Mouse (Mus musculus): ENCODE measurements around the gene Traf3ip3. TPM values are rescaled to one million over a fixed set of nuclear protein-coding genes. Genes with fewer than 3 reads are reported as not detected.

The Traf3ip3 gene
- total and polyA plus RNA-seq, 3 experiments: 60.9 to 72.9 (median 68.8) TPM

DNA sequence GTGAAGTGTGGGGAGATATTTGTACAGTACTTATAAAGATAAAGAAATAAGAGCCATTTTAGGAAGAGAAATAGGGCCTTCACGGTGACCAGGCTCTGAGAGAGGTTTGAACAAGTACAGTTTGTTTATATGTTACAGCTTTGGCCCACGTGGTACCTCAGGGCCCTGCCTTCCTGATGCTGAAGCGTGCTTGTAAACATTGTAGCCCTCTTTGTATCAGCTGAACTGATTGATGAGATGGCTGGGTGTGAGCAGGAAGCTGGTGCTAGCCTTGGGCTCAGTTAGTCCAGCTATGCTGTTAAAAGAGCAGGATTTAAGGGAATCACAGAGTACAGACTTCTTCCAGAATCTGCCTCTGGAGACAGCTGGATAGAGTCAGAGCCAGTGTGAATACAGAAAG, 42.3 kb downstream of the Traf3ip3 start:
- in situ Hi-C loops (cut with MboI; ENCODE audit: low pct_ligation_motif_present, low pct_unique_long_range_greater_than_20kb, low sequenced_read_pairs): no loop called here

DNA sequence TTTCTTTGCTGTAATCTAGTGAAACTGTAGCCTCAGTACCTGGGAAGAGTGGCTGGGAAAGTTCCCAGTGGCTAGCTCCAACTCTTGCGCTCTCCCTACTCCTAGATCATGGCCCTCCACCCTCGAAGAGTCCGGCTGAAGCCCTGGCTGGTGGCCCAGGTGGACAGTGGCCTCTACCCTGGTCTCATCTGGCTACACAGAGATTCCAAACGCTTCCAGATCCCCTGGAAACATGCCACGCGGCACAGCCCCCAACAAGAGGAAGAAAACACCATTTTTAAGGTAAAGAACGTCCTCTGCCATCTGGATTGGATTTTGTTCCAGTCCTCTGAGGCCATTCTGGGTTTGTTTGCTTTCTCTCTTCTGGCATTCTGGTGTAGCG, 44.4 kb downstream of the Traf3ip3 start:
- H3K4me3 ChIP-seq (replicated peaks in 1 of 3; ENCODE audit: low read depth in 2 of 3, low read length in 2 of 3, poor library complexity in 1 of 3): no peak overlapping the region
- H3K36me3 ChIP-seq (replicated peaks in 1 of 2; ENCODE audit: control insufficient read depth in 1 of 2, insufficient read depth in 1 of 2, low read length in 1 of 2): no peaks in the 10 kb centered on the region
- H3K4me2 ChIP-seq (ENCODE audit: insufficient read depth, low read depth, poor library complexity, severe bottlenecking): no peak overlapping the region
- peaks cover 21 to 33% of the 10 kb centered on the region in 2 experiments; a peak in 3 of 4 replicates for H3K4me1 ChIP-seq (ENCODE audit: control insufficient read depth in 1 of 2, insufficient read depth in 2 of 2)
- no peak overlapping the region for H3K9ac ChIP-seq (ENCODE audit: insufficient read depth, low read depth)
- in situ Hi-C loops (cut with MboI; ENCODE audit: low pct_ligation_motif_present, low pct_unique_long_range_greater_than_20kb, low sequenced_read_pairs) (no loop called here), dilution Hi-C loops (cut with MboI; ENCODE audit: extremely low pct_ligation_motif_present, extremely low pct_unique_long_range_greater_than_20kb, low sequenced_read_pairs) (no loop called here)
- no peaks in the 10 kb centered on the region for H3K9me3 ChIP-seq (replicated peaks; ENCODE audit: low read length)
- no peak overlapping the region for H3K27ac ChIP-seq (ENCODE audit: insufficient read depth, low read depth)
- H3K79me2 ChIP-seq (replicated peaks; ENCODE audit: control insufficient read depth, extremely low read depth, insufficient read depth, poor library complexity, severe bottlenecking): no peaks in the 10 kb centered on the region
- no peak for DNase-seq (ENCODE audit: extremely low read depth)
- peaks cover 2% of the 10 kb centered on the region for H3K27me3 ChIP-seq (replicated peaks)
- no peak for TF ChIP-seq MYC (IDR thresholded peaks at IDR 0.05; ENCODE audit: low read depth, low read length)
- no peak for TF ChIP-seq ETS1 (conservative IDR thresholded peaks at IDR 0.05; ENCODE audit: low read depth, low read length)
- TF ChIP-seq RAD21 (IDR thresholded peaks at IDR 0.05; ENCODE audit: low read depth, low read length): no peak

More for the DNA sequence above, 42.3 kb downstream of the Traf3ip3 start:
- Histone ChIP-seq H3K9me3 (replicated peaks; ENCODE audit: low read length) (no peaks in the 10 kb centered on the region), H3K36me3 (replicated peaks in 1 of 2; ENCODE audit: control insufficient read depth in 1 of 2, insufficient read depth in 1 of 2, low read length in 1 of 2) (no peaks in the 10 kb centered on the region), H3K79me2 (replicated peaks; ENCODE audit: control insufficient read depth, extremely low read depth, insufficient read depth, poor library complexity, severe bottlenecking) (no peaks in the 10 kb centered on the region), H3K27me3 (replicated peaks) (peaks cover 2% of the 10 kb centered on the region), H3K9ac (ENCODE audit: insufficient read depth, low read depth) (no peak overlapping the region), H3K4me2 (ENCODE audit: insufficient read depth, low read depth, poor library complexity, severe bottlenecking) (no peak overlapping the region), H3K4me1 (ENCODE audit: control insufficient read depth in 1 of 2, insufficient read depth in 2 of 2) (peaks cover 17 to 33% of the 10 kb centered on the region in 2 experiments), H3K27ac (ENCODE audit: insufficient read depth, low read depth) (no peak overlapping the region), H3K4me3 (replicated peaks in 1 of 3; ENCODE audit: low read depth in 2 of 3, low read length in 2 of 3, poor library complexity in 1 of 3) (no peak overlapping the region)
- no peak for TF ChIP-seq ETS1 (conservative IDR thresholded peaks at IDR 0.05; ENCODE audit: low read depth, low read length)
- TF ChIP-seq BHLHE40 (IDR thresholded peaks at IDR 0.05; ENCODE audit: low read depth, low read length): no peak
- TF ChIP-seq USF2 (conservative IDR thresholded peaks at IDR 0.05; ENCODE audit: low read depth, low read length): no peak
- TF ChIP-seq ZMIZ1 (IDR thresholded peaks at IDR 0.05; ENCODE audit: low read depth, low read length): no peak
- TF ChIP-seq NRF1 (IDR thresholded peaks at IDR 0.05; ENCODE audit: low read depth, low read length): no peak
- TF ChIP-seq CHD2 (IDR thresholded peaks at IDR 0.05; ENCODE audit: low read length): no peak
- no peak for TF ChIP-seq IRF4 (IDR thresholded peaks at IDR 0.05; ENCODE audit: low read depth, low read length)
- TF ChIP-seq TCF12 (IDR thresholded peaks at IDR 0.05; ENCODE audit: low read depth, low read length): no peak
- no peak for TF ChIP-seq UBTF (IDR thresholded peaks at IDR 0.05; ENCODE audit: low read depth, low read length)
- no peak for TF ChIP-seq RCOR1 (conservative IDR thresholded peaks at IDR 0.05; ENCODE audit: low read depth, low read length)
- no peak for TF ChIP-seq MAFK (IDR thresholded peaks at IDR 0.05; ENCODE audit: insufficient replicate concordance, low read length)
- TF ChIP-seq SMC3 (IDR thresholded peaks at IDR 0.05; ENCODE audit: low read depth, low read length): no peak
- no peak for TF ChIP-seq ELF1 (IDR thresholded peaks at IDR 0.05; ENCODE audit: low read depth, low read length)
- no peak for TF ChIP-seq POLR2AphosphoS2 (IDR thresholded peaks at IDR 0.05; ENCODE audit: low read depth, low read length)
- TF ChIP-seq MEF2A (IDR thresholded peaks at IDR 0.05; ENCODE audit: borderline replicate concordance, low read depth, low read length): no peak
- no peak for TF ChIP-seq MXI1 (IDR thresholded peaks at IDR 0.05; ENCODE audit: low read depth, low read length)
- DNase-seq (ENCODE audit: extremely low read depth): no peak
- dilution Hi-C loops (cut with MboI; ENCODE audit: extremely low pct_ligation_motif_present, extremely low pct_unique_long_range_greater_than_20kb, low sequenced_read_pairs): no loop called here
